Mouse (Mus musculus): ENCODE data around the gene Rfc5. TPM values are rescaled to one million over a fixed set of nuclear protein-coding genes. Genes with fewer than 3 reads are reported as not detected.

Rfc5 gene
- total and polyA plus RNA-seq, 3 experiments: 1.7 to 4.3 (median 3.7) TPM

DNA sequence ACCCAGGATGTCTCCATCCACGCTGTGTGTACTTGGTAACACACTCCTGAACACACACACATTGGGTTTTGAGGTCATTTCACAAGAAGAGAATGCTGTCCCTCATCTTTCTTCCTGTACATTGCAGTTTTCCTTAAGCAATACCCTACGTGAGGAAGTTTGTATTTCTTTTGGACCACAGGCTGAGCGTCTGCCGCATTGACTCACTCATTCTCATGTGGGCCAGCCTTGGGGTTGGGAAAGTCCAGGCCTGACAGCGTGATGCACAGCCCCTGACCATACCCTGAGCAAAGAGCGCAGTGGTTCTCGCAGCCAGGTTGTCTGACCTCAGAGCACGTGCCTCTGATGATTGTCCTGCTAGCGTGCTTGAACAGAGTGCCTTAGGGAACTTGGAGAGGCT is 15.4 kb downstream of the Rfc5 start:
- WGBS: 91% methylated on average over 9 of the region's 9 CpGs
- Histone ChIP-seq H3K4me3 (no peak overlapping the region), H3K36me3 (ENCODE audit: control insufficient read depth, insufficient read depth, low read length) (no peaks in the 10 kb centered on the region), H3K79me2 (replicated peaks; ENCODE audit: control insufficient read depth, insufficient read depth, low read length) (0 out of 2 replicates have a peak, but pooled peaks cover 1% of the 10 kb centered on the region), H3K27ac (no peak overlapping the region), H3K4me1 (ENCODE audit: control insufficient read depth, insufficient read depth, low read length) (peaks cover 4% of the 10 kb centered on the region; the same call in 1 of the 2 replicates), H3K27me3 (ENCODE audit: control insufficient read depth, insufficient read depth, low read length) (no peaks in the 10 kb centered on the region), H3K9ac (ENCODE audit: low read depth, low read length) (no peak overlapping the region)
- TF ChIP-seq EP300 (IDR thresholded peaks at IDR 0.05; ENCODE audit: insufficient read depth, low read depth, low read length) (no peak), CTCF (IDR thresholded peaks at IDR 0.05) (no peak), POLR2A (IDR thresholded peaks at IDR 0.05; ENCODE audit: insufficient read depth, low read depth, low read length) (no peak)
- DNase-seq: no peak
- intact Hi-C loops (cut with DNase I): no loop called here

DNA sequence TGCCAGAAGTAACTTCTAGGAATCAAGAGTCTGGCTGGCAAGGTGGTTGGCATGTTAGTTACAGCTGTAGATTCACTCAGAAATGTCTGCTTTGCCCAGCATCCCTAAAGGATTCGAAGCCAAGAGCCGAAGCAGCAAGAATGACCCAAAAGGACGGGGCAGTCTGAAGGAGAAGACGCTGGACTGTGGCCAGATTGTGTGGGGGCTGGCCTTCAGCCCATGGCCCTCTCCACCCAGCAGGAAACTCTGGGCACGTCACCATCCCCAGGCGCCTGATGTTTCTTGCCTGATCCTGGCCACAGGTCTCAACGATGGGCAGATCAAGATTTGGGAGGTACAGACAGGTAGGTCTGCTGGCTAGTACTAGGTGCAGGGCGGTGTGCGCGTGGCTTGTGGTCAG is 18.3 kb downstream of the Rfc5 start:
- no peak for TF ChIP-seq CTCF (IDR thresholded peaks at IDR 0.05)
- no peak for TF ChIP-seq EP300 (IDR thresholded peaks at IDR 0.05; ENCODE audit: insufficient read depth, low read depth, low read length)
- no peak for TF ChIP-seq POLR2A (IDR thresholded peaks at IDR 0.05; ENCODE audit: insufficient read depth, low read depth, low read length)
- WGBS: 39% methylated on average over 10 of the region's 10 CpGs

DNA sequence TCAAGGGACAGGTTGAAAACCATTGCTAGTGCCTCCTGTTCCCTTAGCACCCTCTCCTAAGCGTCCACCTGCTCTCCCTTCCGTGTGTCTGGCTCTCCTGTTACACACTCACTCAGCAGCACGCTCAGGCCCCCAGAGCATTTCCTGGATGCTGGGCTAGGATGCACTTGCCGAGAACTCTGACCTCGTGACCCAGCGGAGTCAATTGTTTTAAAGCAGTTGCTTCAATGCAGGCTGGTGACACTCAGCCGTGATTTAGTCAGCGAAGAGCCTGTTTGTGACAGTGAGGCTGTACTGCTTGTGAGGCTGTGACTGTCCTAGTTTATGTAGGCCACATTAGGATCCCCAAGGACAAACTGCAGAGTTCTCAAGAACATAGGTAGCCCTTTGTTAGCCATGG is 21.6 kb downstream of the Rfc5 start:
- Histone ChIP-seq H3K36me3 (ENCODE audit: control insufficient read depth, insufficient read depth, low read length) (peaks cover 4% of the 10 kb centered on the region; the same call in 1 of the 2 replicates), H3K4me3 (no peak overlapping the region), H3K9ac (ENCODE audit: low read depth, low read length) (no peak overlapping the region), H3K27ac (no peak overlapping the region), H3K27me3 (ENCODE audit: control insufficient read depth, insufficient read depth, low read length) (no peaks in the 10 kb centered on the region), H3K79me2 (replicated peaks; ENCODE audit: control insufficient read depth, insufficient read depth, low read length) (peaks cover 7% of the 10 kb centered on the region), H3K4me1 (ENCODE audit: control insufficient read depth, insufficient read depth, low read length) (peaks cover 21% of the 10 kb centered on the region)
- DNase-seq: no peak
- intact Hi-C loops (cut with DNase I): no loop called here
- WGBS: 38% methylated on average over 8 of the region's 8 CpGs
- TF ChIP-seq CTCF (IDR thresholded peaks at IDR 0.05) (no peak), POLR2A (IDR thresholded peaks at IDR 0.05; ENCODE audit: insufficient read depth, low read depth, low read length) (no peak), EP300 (IDR thresholded peaks at IDR 0.05; ENCODE audit: insufficient read depth, low read depth, low read length) (no peak)

More for the DNA sequence above, 18.3 kb downstream of the Rfc5 start:
- H3K9ac ChIP-seq (ENCODE audit: low read depth, low read length): no peak overlapping the region
- peaks cover 7% of the 10 kb centered on the region; the same call in 1 of the 2 replicates for H3K4me1 ChIP-seq (ENCODE audit: control insufficient read depth, insufficient read depth, low read length)
- intact Hi-C loops (cut with DNase I): no loop called here
- H3K79me2 ChIP-seq (replicated peaks; ENCODE audit: control insufficient read depth, insufficient read depth, low read length): peaks cover 6% of the 10 kb centered on the region; the same call in 1 of the 2 replicates
- H3K36me3 ChIP-seq (ENCODE audit: control insufficient read depth, insufficient read depth, low read length): no peaks in the 10 kb centered on the region
- H3K27me3 ChIP-seq (ENCODE audit: control insufficient read depth, insufficient read depth, low read length): no peaks in the 10 kb centered on the region
- H3K27ac ChIP-seq: no peak overlapping the region
- H3K4me3 ChIP-seq: no peak overlapping the region
- no peak for DNase-seq

DNA sequence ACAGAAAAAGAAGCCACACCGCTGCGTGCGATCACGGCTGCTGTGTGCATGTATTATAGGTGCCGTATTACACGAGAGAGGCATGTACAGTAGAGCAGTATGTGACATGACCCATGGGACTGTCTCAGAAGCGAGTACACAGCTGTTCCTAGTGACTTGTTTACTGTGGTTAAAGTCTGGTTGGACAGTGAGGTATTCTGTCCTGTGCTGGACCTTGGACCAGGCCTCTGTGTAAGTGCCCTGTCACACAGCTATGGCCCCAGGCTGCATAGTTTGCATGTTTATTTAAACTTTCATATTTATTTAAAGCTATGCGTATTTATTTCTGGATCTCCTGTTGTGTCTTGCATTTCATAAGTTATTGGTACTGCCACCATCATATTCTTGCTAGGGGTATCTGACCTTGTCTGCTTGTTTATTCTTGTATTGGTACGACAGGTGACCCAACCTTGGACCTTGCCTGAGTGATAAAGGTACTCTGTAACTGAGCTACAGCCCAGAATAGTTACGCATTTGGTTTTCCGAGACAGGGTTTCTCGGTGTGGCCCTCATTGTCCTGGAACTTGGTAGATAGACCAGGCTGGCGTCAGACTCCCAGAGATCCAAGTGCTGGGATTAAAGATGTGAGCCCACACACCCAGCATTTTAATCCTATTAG is 22.8 kb downstream of the Rfc5 start:
- intact Hi-C loops (cut with DNase I): no loop called here
- TF ChIP-seq CTCF (IDR thresholded peaks at IDR 0.05): no peak
- TF ChIP-seq EP300 (IDR thresholded peaks at IDR 0.05; ENCODE audit: insufficient read depth, low read depth, low read length): no peak
- 81% methylated on average over 13 of the region's 13 CpGs for WGBS
- peaks cover 28% of the 10 kb centered on the region for H3K4me1 ChIP-seq (ENCODE audit: control insufficient read depth, insufficient read depth, low read length)
- peaks cover 8% of the 10 kb centered on the region for H3K79me2 ChIP-seq (replicated peaks; ENCODE audit: control insufficient read depth, insufficient read depth, low read length)
- no peak for DNase-seq
- H3K27me3 ChIP-seq (ENCODE audit: control insufficient read depth, insufficient read depth, low read length): no peaks in the 10 kb centered on the region
- H3K4me3 ChIP-seq: no peak overlapping the region
- H3K36me3 ChIP-seq (ENCODE audit: control insufficient read depth, insufficient read depth, low read length): peaks cover 10% of the 10 kb centered on the region
- H3K9ac ChIP-seq (ENCODE audit: low read depth, low read length): no peak overlapping the region
- H3K27ac ChIP-seq: no peak overlapping the region

DNA sequence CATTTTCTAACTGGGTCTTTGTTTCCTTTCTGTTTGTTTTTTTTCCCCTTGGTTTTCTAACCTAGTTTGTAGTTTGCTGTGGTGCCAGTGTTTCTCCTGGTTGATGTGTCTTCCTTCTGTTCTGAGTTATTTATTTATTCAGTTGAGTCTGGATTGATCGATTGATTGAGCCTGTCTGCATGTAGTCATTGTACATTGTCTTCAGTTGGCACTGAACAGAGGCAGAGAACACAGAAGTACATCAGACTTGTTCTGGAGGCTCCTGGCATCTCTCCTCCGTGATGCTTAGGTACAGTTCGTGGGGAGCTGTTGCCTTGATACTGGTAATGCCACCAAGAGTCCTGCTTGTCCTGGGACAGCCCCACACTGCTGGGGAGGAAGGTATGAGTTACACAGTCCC is 24.0 kb downstream of the Rfc5 start:
- DNase-seq: no peak
- no peak overlapping the region for H3K27ac ChIP-seq
- peaks cover 31% of the 10 kb centered on the region for H3K4me1 ChIP-seq (ENCODE audit: control insufficient read depth, insufficient read depth, low read length)
- intact Hi-C loops (cut with DNase I): no loop called here
- TF ChIP-seq POLR2A (IDR thresholded peaks at IDR 0.05; ENCODE audit: insufficient read depth, low read depth, low read length): no peak
- TF ChIP-seq EP300 (IDR thresholded peaks at IDR 0.05; ENCODE audit: insufficient read depth, low read depth, low read length): no peak
- no peak for TF ChIP-seq CTCF (IDR thresholded peaks at IDR 0.05)
- H3K4me3 ChIP-seq: no peak overlapping the region
- peaks cover 8% of the 10 kb centered on the region for H3K79me2 ChIP-seq (replicated peaks; ENCODE audit: control insufficient read depth, insufficient read depth, low read length)
- no peaks in the 10 kb centered on the region for H3K27me3 ChIP-seq (ENCODE audit: control insufficient read depth, insufficient read depth, low read length)
- peaks cover 14% of the 10 kb centered on the region for H3K36me3 ChIP-seq (ENCODE audit: control insufficient read depth, insufficient read depth, low read length)
- 58% methylated on average over 3 of the region's 3 CpGs for WGBS
- no peak overlapping the region for H3K9ac ChIP-seq (ENCODE audit: low read depth, low read length)

DNA sequence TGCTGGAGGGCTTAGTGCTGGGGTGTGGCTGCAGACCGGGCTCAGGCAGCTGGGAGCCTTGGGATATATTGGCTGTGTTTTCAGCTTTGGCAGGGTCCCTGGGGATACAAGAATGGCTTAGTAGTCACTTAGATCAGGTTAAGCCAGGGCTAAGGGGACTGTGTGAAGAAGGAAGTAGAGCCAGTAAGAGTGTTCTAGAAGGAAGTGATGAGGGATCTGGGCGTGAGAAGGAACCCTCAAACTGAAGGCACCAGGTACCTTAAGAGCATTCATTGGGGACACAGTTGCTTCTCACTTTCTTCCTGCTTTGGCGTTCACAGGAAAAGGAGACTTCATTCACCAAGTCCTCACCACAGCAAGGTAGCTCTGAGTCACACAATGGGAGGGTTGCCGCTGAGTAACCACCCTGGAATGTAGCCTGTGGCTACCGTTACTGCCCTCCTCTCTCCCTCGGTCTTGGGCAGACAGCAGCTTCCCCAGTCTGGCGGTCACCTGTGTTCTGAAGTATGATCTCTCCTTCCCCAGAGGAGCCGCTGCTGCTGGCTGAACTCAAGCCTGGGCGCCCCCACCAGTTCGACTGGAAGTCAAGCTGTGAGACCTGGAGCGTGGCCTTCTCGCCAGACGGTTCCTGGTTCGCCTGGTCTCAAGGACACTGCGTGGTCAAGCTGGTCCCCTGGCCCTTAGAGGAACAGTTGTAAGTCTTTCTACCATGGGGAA is 25.6 kb downstream of the Rfc5 start:
- Histone ChIP-seq H3K9ac (ENCODE audit: low read depth, low read length) (0 out of 2 replicates have a peak overlapping the region, but pooled peaks have one; percentile 2), H3K27me3 (ENCODE audit: control insufficient read depth, insufficient read depth, low read length) (no peaks in the 10 kb centered on the region), H3K27ac (peak overlapping the region; percentile 36), H3K4me1 (ENCODE audit: control insufficient read depth, insufficient read depth, low read length) (peaks cover 37% of the 10 kb centered on the region), H3K36me3 (ENCODE audit: control insufficient read depth, insufficient read depth, low read length) (peaks cover 17% of the 10 kb centered on the region), H3K4me3 (no peak overlapping the region), H3K79me2 (replicated peaks; ENCODE audit: control insufficient read depth, insufficient read depth, low read length) (peaks cover 7% of the 10 kb centered on the region)
- intact Hi-C loops (cut with DNase I): no loop called here
- no peak for TF ChIP-seq POLR2A (IDR thresholded peaks at IDR 0.05; ENCODE audit: insufficient read depth, low read depth, low read length)
- no peak for TF ChIP-seq EP300 (IDR thresholded peaks at IDR 0.05; ENCODE audit: insufficient read depth, low read depth, low read length)
- no peak for TF ChIP-seq CTCF (IDR thresholded peaks at IDR 0.05)
- DNase-seq: peak; percentile 39 to 48
- WGBS: 28% methylated on average over 15 of the region's 15 CpGs
